Mouse (Mus musculus): ENCODE data around the gene Fam184b. TPM values are rescaled to one million over a fixed set of nuclear protein-coding genes. Genes with fewer than 3 reads are reported as not detected.

The Fam184b gene
- total and polyA plus RNA-seq, 3 experiments = 0.07 TPM; not detected in 2

GRCm38 (mm10) chr5:45482607-45483006 is 156.8 kb downstream of the Fam184b start:
- H3K27ac ChIP-seq = no peak overlapping the region
- no peaks in the 10 kb centered on the region for H3K36me3 ChIP-seq (ENCODE audit: control insufficient read depth, insufficient read depth, low read length)
- no peak for TF ChIP-seq CTCF (IDR thresholded peaks at IDR 0.05)
- no peak for TF ChIP-seq POLR2A (IDR thresholded peaks at IDR 0.05; ENCODE audit: insufficient read depth, low read depth, low read length)
- TF ChIP-seq EP300 (IDR thresholded peaks at IDR 0.05; ENCODE audit: insufficient read depth, low read depth, low read length) = no peak
- H3K9ac ChIP-seq (ENCODE audit: low read depth, low read length) = no peak overlapping the region
- no peaks in the 10 kb centered on the region for H3K79me2 ChIP-seq (replicated peaks; ENCODE audit: control insufficient read depth, insufficient read depth, low read length)
- H3K27me3 ChIP-seq (ENCODE audit: control insufficient read depth, insufficient read depth, low read length) = no peaks in the 10 kb centered on the region
- no peak overlapping the region for H3K4me3 ChIP-seq
- no peaks in the 10 kb centered on the region for H3K4me1 ChIP-seq (ENCODE audit: control insufficient read depth, insufficient read depth, low read length)
- 33% methylated on average over 3 of the region's 3 CpGs for WGBS
- no peak for DNase-seq
- intact Hi-C loops (cut with DNase I) = no loop called here

- Histone ChIP-seq H3K27me3 (ENCODE audit: control insufficient read depth, insufficient read depth, low read length) (no peaks in the 10 kb centered on the region), H3K36me3 (ENCODE audit: control insufficient read depth, insufficient read depth, low read length) (no peaks in the 10 kb centered on the region), H3K79me2 (replicated peaks; ENCODE audit: control insufficient read depth, insufficient read depth, low read length) (no peaks in the 10 kb centered on the region), H3K4me3 (no peak overlapping the region), H3K4me1 (ENCODE audit: control insufficient read depth, insufficient read depth, low read length) (no peaks in the 10 kb centered on the region), H3K9ac (ENCODE audit: low read depth, low read length) (no peak overlapping the region), H3K27ac (no peak overlapping the region)
- intact Hi-C loops (cut with DNase I) = no loop called here
- TF ChIP-seq POLR2A (IDR thresholded peaks at IDR 0.05; ENCODE audit: insufficient read depth, low read depth, low read length) = no peak
- no peak for TF ChIP-seq CTCF (IDR thresholded peaks at IDR 0.05)
- no peak for TF ChIP-seq EP300 (IDR thresholded peaks at IDR 0.05; ENCODE audit: insufficient read depth, low read depth, low read length)
- no peak for DNase-seq
- WGBS = 88% methylated on average over 2 of the region's 2 CpGs
These were observed 158.3 kb downstream of the Fam184b start for GRCm38 (mm10) chr5:45481125-45481524.

GRCm38 (mm10) chr5:45480066-45480465 is 159.3 kb downstream of the Fam184b start:
- H3K4me1 ChIP-seq (ENCODE audit: control insufficient read depth, insufficient read depth, low read length) = no peaks in the 10 kb centered on the region
- WGBS = 71% methylated on average over 1 of the region's 1 CpGs
- intact Hi-C loops (cut with DNase I) = no loop called here
- H3K4me3 ChIP-seq = no peak overlapping the region
- no peaks in the 10 kb centered on the region for H3K36me3 ChIP-seq (ENCODE audit: control insufficient read depth, insufficient read depth, low read length)
- no peak for DNase-seq
- no peaks in the 10 kb centered on the region for H3K27me3 ChIP-seq (ENCODE audit: control insufficient read depth, insufficient read depth, low read length)
- TF ChIP-seq POLR2A (IDR thresholded peaks at IDR 0.05; ENCODE audit: insufficient read depth, low read depth, low read length) = no peak
- TF ChIP-seq CTCF (IDR thresholded peaks at IDR 0.05) = no peak
- TF ChIP-seq EP300 (IDR thresholded peaks at IDR 0.05; ENCODE audit: insufficient read depth, low read depth, low read length) = no peak
- H3K27ac ChIP-seq = no peak overlapping the region
- H3K79me2 ChIP-seq (replicated peaks; ENCODE audit: control insufficient read depth, insufficient read depth, low read length) = no peaks in the 10 kb centered on the region
- no peak overlapping the region for H3K9ac ChIP-seq (ENCODE audit: low read depth, low read length)

Other genes with a start within 250 kb of the Fam184b start
- gene Qdpr, start 189.4 kb downstream of the Fam184b start, total RNA-seq (2021) = 10 to 100 TPM; 73.9 to 86.0 TPM
- gene Qdpr, start 189.4 kb downstream of the Fam184b start, polyA plus RNA-seq (2012; rRNA removed) = 58.3 and 95.5 TPM in 2 replicates
- gene Clrn2, start 185.9 kb downstream of the Fam184b start, total RNA-seq (2021) = not detected
- gene Clrn2, start 185.9 kb downstream of the Fam184b start, polyA plus RNA-seq (2012; rRNA removed) = not detected in 2 replicates
- 100 to 1,000 TPM in 1 of 2 experiments, 10 to 100 TPM in 1; 98.4 to 107 TPM for gene Lap3, start 146.2 kb downstream of the Fam184b start, total RNA-seq (2021)
- 24.0 and 32.9 TPM in 2 replicates for gene Lap3, start 146.2 kb downstream of the Fam184b start, polyA plus RNA-seq (2012; rRNA removed)
- 10 to 100 TPM; 56.1 to 62.8 TPM for gene Med28, start 119.4 kb downstream of the Fam184b start, total RNA-seq (2021)
- gene Med28, start 119.4 kb downstream of the Fam184b start, polyA plus RNA-seq (2012; rRNA removed) = 56.7 and 68.3 TPM in 2 replicates
- under 1 TPM; 0.10 to 0.16 TPM for gene Ncapg, start 30.3 kb upstream of the Fam184b start, total RNA-seq (2021)
- 0.06 TPM in 2 replicates for gene Ncapg, start 30.3 kb upstream of the Fam184b start, polyA plus RNA-seq (2012; rRNA removed)
- 1 to 10 TPM; 7.1 to 7.8 TPM for gene Lcorl, start 218.0 kb upstream of the Fam184b start, total RNA-seq (2021)
- gene Lcorl, start 218.0 kb upstream of the Fam184b start, polyA plus RNA-seq (2012; rRNA removed) = 0.57 and 1.4 TPM in 2 replicates